Mouse (Mus musculus) heart, postnatal 0 days (tissue): Measurements from ENCODE around the gene C1qtnf12. TPM values are rescaled to one million over a fixed set of nuclear protein-coding genes. Genes with fewer than 3 reads are reported as not detected.

Source experiments
- ATAC-seq: fragments of 200-750 bp; cut with Nextera tagmentation; 2 replicates; pipeline ENCODE4 v1.8.0; 2017; ENCODE audit warnings: low read depth, moderate number of reproducible peaks, moderate library complexity; ENCODE audit not compliant: insufficient read depth
- DNase-seq: peaks from one replicate; pipeline ENCODE4 v3.0.0-alpha.2; 2016; ENCODE audit warnings: low spot score
- H3K27ac ChIP-seq: fragments of 300-500 bp; sonication (generic); 2 replicates; pipeline ENCODE4 v1.5.1; 2014; ENCODE audit warnings: low read depth, mild to moderate bottlenecking
- H3K27me3 ChIP-seq: fragments of 300-500 bp; sonication (generic); 2 replicates; pipeline ENCODE4 v1.6.1; 2014; ENCODE audit warnings: low read length, mixed read lengths; ENCODE audit not compliant: control insufficient read depth, insufficient read depth
- H3K36me3 ChIP-seq: fragments of 300-500 bp; sonication (generic); replicated peaks from 2 replicates; pipeline ENCODE4 v1.6.1; 2014; ENCODE audit warnings: low read length, mixed read lengths; ENCODE audit not compliant: control insufficient read depth, insufficient read depth
- H3K4me1 ChIP-seq: fragments of 300-500 bp; sonication (generic); 2 replicates; pipeline ENCODE4 v1.6.1; 2014; ENCODE audit warnings: antibody characterized with exemption; ENCODE audit not compliant: control insufficient read depth, insufficient read depth
- H3K4me2 ChIP-seq: fragments of 300-500 bp; sonication (generic); 2 replicates; pipeline ENCODE4 v1.6.1; 2014; ENCODE audit warnings: low read depth, mild to moderate bottlenecking, low read length, moderate library complexity
- H3K4me3 ChIP-seq: fragments of 300-500 bp; sonication (generic); 2 replicates; pipeline ENCODE4 v1.5.1; 2014; ENCODE audit warnings: low read depth, low read length
- H3K9ac ChIP-seq: fragments of 300-500 bp; sonication (generic); replicated peaks from 2 replicates; pipeline ENCODE4 v1.6.1; 2014; ENCODE audit warnings: low read depth, low read length, mixed read lengths
- H3K9me3 ChIP-seq: fragments of 300-500 bp; sonication (generic); replicated peaks from 2 replicates; pipeline ENCODE4 v1.6.1; 2016; ENCODE audit warnings: low read length; ENCODE audit not compliant: control insufficient read depth
- CTCF ChIP-seq: IDR thresholded peaks from 2 replicates; pipeline ENCODE4 v1.5.1; 2016; ENCODE audit warnings: antibody characterized with exemption, control low read depth, low read depth
- EP300 ChIP-seq: IDR thresholded peaks from 2 replicates; pipeline ENCODE4 v1.6.1; 2016; ENCODE audit warnings: antibody characterized with exemption, low read depth
- WGBS: fragments of 180-500 bp; shearing (Covaris S2); extraction: QIAGEN DNeasy Blood & Tissue Kit; methylation state at CpG from one replicate; pipeline ENCODE4 v1.1.7; 2014; 5-methylcytosine and 5-hydroxymethylcytosine counted together
- polyA plus RNA-seq: library from polyadenylated mRNA; unstranded; fragments of >200 nt; fragmentation: Nextera tagmentation; extraction: Ambion mirVana; gene quantifications from 2 replicates; pipeline ENCODE4 v1.2.1, GENCODE M21; 2015
- total RNA-seq: library from RNA; depleted of rRNA; stranded (reverse); fragments of >200 nt; gene quantifications from 2 replicates; pipeline ENCODE4 v1.2.3, GENCODE M21; 2014; ENCODE audit warnings: low replicate concordance

Gene C1qtnf12
- total and polyA plus RNA-seq, 2 experiments from 2014 or later = 20.5 to 51.4 TPM

DNA sequence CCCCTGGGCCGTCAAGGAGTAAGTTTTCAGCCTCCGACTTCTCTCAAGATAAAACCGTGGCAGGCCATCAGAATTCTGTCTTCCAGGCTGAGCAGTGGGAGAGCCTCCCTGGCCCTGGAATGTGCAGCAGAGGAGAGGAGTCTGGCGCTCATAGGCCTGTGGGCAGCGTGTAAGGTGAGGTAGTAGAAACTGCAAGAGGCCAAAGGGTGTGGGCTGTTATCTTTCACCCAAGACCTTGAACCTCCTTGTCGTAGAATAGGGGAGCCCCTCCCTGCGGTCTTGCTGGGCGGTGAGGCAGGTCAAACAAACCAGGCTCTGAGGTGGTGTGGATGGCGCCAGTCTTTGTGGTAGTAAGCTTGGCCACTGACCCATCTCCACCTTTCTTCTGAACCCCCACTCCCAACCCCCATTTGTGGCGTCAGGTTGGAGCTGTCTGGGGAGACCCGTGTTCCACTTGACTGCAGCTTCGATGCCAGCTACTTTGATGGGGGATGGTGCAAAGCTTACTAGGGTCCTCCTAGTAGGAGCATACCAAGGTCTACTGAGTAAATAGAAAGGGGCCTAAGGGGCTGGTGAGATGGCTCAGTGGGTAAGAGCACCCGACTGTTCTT lies 7.0 kb downstream of the C1qtnf12 start:
- no peak overlapping the region for H3K4me2 ChIP-seq
- 67% methylated on average over 13 of the region's 13 CpGs for WGBS
- no peaks in the 10 kb centered on the region for H3K9me3 ChIP-seq
- TF ChIP-seq CTCF (no peak), EP300 (no peak)
- no peaks in the 10 kb centered on the region for H3K4me1 ChIP-seq
- H3K9ac ChIP-seq = no peak overlapping the region
- no peak overlapping the region for H3K4me3 ChIP-seq
- H3K27ac ChIP-seq = no peak overlapping the region
- DNase-seq (no peak), ATAC-seq (no peak)
- H3K27me3 ChIP-seq = no peaks in the 10 kb centered on the region
- H3K36me3 ChIP-seq = peaks cover 7% of the 10 kb centered on the region; the same call in 1 of the 2 replicates

DNA sequence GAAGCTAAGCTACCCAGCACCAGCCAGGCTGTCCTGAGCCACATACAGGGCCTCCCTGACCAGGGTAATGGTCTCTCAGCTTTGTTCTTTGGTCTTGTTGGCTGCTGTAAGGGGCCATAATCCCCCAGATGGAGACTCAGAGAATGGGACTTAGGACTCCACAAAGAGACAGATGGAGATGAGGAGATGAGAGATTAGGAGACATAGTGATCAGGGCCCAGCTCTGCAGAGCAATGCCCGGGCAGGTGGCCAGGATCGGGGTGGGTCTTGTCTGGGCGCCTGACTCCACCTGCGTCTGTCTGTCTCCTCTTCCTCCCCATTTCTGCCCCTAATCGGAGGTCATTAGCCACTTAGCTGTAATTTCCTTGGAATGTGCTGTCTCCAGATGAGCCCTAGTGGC lies 8.2 kb downstream of the C1qtnf12 start:
- Histone ChIP-seq H3K27me3 (no peaks in the 10 kb centered on the region), H3K36me3 (no peaks in the 10 kb centered on the region), H3K9me3 (no peaks in the 10 kb centered on the region), H3K9ac (no peak overlapping the region), H3K4me1 (no peaks in the 10 kb centered on the region), H3K27ac (no peak overlapping the region), H3K4me3 (no peak overlapping the region), H3K4me2 (no peak overlapping the region)
- no peak for TF ChIP-seq CTCF
- no peak for TF ChIP-seq EP300
- DNase-seq (no peak), ATAC-seq (no peak)
- WGBS = 69% methylated on average over 5 of the region's 5 CpGs

DNA sequence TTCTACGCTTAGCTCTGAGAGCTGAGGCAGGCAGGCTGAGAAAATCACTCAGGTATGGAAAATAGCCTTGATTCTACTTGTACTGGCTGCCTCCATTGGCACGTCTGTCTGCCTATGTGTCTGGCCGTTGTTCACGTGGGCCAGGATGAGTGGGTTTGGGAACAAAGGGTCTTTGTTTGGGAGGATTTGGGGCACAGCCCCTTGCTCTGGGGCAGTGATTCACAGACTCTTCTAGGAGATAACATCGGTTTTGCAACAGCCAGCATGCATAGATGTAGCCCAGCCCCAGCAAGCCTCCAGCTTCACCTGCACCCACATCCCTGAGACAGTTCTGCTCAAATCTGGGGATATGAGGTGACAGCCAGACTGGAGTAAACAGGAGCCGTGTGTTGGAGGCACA lies 10.5 kb downstream of the C1qtnf12 start:
- no peak for ATAC-seq
- DNase-seq = no peak
- H3K4me1 ChIP-seq = no peaks in the 10 kb centered on the region
- WGBS = 76% methylated on average over 6 of the region's 6 CpGs
- no peaks in the 10 kb centered on the region for H3K9me3 ChIP-seq
- no peak for TF ChIP-seq EP300
- TF ChIP-seq CTCF = no peak
- no peak overlapping the region for H3K4me2 ChIP-seq
- H3K27ac ChIP-seq = no peak overlapping the region
- no peak overlapping the region for H3K9ac ChIP-seq
- H3K4me3 ChIP-seq = no peak overlapping the region
- no peaks in the 10 kb centered on the region for H3K27me3 ChIP-seq
- no peaks in the 10 kb centered on the region for H3K36me3 ChIP-seq

DNA sequence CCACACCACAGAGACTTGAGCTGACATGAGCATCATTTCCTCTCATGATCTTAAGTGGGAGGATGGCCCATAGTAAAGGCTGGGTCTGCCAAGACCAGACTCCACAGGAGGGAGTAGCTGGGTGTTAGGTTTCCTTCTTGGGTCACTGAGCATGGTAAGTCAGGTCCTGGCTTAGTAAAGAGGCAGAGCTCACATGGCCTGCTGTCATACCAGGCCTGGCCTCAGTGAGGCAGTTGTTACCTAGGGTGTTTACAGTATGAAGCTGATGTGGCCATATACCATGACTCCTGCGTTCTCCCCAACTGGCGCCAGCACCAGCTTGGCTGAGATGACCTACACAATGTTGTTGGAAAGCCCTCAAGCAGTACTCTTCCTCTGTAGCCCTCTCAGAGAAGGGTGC lies 11.1 kb downstream of the C1qtnf12 start:
- no peaks in the 10 kb centered on the region for H3K9me3 ChIP-seq
- no peak overlapping the region for H3K27ac ChIP-seq
- H3K4me2 ChIP-seq = no peak overlapping the region
- H3K9ac ChIP-seq = no peak overlapping the region
- H3K36me3 ChIP-seq = no peaks in the 10 kb centered on the region
- DNase-seq = no peak
- no peaks in the 10 kb centered on the region for H3K27me3 ChIP-seq
- no peak for ATAC-seq
- TF ChIP-seq EP300 (no peak), CTCF (no peak)
- H3K4me3 ChIP-seq = no peak overlapping the region
- WGBS = 68% methylated on average over 2 of the region's 2 CpGs
- no peaks in the 10 kb centered on the region for H3K4me1 ChIP-seq

DNA sequence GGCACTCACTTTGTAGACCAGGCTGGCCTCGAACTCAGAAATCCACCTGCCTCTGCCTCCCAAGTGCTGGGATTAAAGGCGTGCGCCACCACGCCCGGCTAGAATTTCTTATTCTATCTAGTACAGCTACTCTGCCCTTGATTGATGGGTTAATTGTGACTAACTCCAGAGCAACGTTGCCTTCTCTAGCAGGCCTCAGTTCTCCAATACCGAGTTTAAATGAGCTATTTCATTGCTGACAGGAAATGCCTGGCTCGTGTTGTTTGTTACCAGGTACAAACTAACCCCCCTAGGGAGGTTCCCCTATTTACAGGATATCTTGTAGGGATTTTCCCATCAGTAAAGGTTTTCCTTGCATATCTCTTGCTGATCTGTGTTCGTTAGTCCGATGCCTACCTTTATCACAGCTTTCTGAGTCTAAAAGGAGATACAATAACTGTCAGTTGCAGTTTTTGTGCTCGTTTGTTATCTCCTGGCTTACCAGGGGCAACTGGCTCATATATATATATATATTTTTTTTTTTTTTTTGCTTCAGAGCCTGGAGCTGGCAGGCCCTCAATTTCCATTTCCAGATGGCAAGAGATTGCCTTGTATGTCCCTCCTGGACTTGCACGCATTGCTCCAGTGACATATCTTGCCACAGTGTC lies 19.4 kb downstream of the C1qtnf12 start:
- Histone ChIP-seq H3K27me3 (no peaks in the 10 kb centered on the region), H3K27ac (no peak overlapping the region), H3K9ac (no peak overlapping the region), H3K36me3 (no peaks in the 10 kb centered on the region), H3K9me3 (no peaks in the 10 kb centered on the region), H3K4me2 (no peak overlapping the region), H3K4me3 (no peak overlapping the region), H3K4me1 (no peaks in the 10 kb centered on the region)
- ATAC-seq = no peak
- TF ChIP-seq EP300 (no peak), CTCF (no peak)
- DNase-seq = no peak
- WGBS = 64% methylated on average over 12 of the region's 12 CpGs

DNA sequence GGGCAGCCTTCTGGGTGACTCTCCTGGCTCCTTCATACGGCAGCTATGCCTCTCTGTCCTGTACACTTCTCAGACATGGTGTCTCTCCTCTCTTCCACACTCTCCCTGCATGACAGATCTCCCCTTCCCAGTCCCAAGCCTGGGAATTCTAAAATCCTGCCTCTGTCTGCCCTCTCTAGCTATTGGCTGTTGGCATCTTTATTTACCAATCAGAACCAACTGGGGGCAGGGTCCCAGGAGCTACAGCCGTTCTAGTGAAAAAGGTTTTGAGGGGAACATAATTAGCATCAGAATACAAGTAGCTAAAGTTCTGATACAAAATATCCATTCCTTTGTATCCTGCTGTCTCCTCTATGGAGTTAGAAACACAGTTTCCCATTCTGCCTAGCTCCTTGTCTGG lies 21.7 kb downstream of the C1qtnf12 start:
- H3K4me1 ChIP-seq = no peaks in the 10 kb centered on the region
- TF ChIP-seq CTCF (no peak), EP300 (no peak)
- no peak overlapping the region for H3K9ac ChIP-seq
- H3K4me2 ChIP-seq = no peak overlapping the region
- DNase-seq (no peak), ATAC-seq (no peak)
- no peak overlapping the region for H3K27ac ChIP-seq
- H3K4me3 ChIP-seq = no peak overlapping the region
- H3K27me3 ChIP-seq = no peaks in the 10 kb centered on the region
- WGBS = 12% methylated on average over 2 of the region's 2 CpGs
- no peaks in the 10 kb centered on the region for H3K9me3 ChIP-seq
- no peaks in the 10 kb centered on the region for H3K36me3 ChIP-seq
